Mouse (Mus musculus) liver, embryonic 11.5 days (tissue): ENCODE measurements around the gene Tmem205. TPM values are rescaled to one million over a fixed set of nuclear protein-coding genes. Genes with fewer than 3 reads are reported as not detected.

Experiments used
- ATAC-seq: fragments of 200-750 bp; cut with Nextera tagmentation; replicated peaks from 2 replicates; pipeline ENCODE4 v1.8.0; 2017; ENCODE audit warnings: moderate number of reproducible peaks, mild to moderate bottlenecking, moderate TSS enrichment, moderate library complexity; ENCODE audit not compliant: low FRiP score
- DNase-seq: peaks from one replicate; pipeline ENCODE4 v3.0.0-alpha.2; 2017; ENCODE audit warnings: low spot score
- H3K27ac ChIP-seq: fragments of 300-500 bp; sonication (generic); 2 replicates; pipeline ENCODE4 v1.5.1; 2014; ENCODE audit warnings: mild to moderate bottlenecking, low read depth, low read length, control low read depth
- H3K27me3 ChIP-seq: fragments of 300-500 bp; sonication (generic); replicated peaks from 2 replicates; pipeline ENCODE4 v1.6.1; 2014; ENCODE audit warnings: low read length, mixed read lengths; ENCODE audit not compliant: control insufficient read depth, insufficient read depth
- H3K36me3 ChIP-seq: fragments of 300-500 bp; sonication (generic); 2 replicates; pipeline ENCODE4 v1.6.1; 2014; ENCODE audit warnings: mild to moderate bottlenecking, low read length, moderate library complexity, mixed read lengths; ENCODE audit not compliant: control insufficient read depth, insufficient read depth
- H3K4me1 ChIP-seq: fragments of 300-500 bp; sonication (generic); replicated peaks from 2 replicates; pipeline ENCODE4 v1.6.1; 2014; ENCODE audit warnings: low read length, mixed read lengths; ENCODE audit not compliant: control insufficient read depth, insufficient read depth
- H3K4me2 ChIP-seq: fragments of 300-500 bp; sonication (generic); 2 replicates; pipeline ENCODE4 v1.6.1; 2014; ENCODE audit warnings: mild to moderate bottlenecking, control low read depth, moderate library complexity
- H3K4me3 ChIP-seq: fragments of 300-500 bp; sonication (generic); 2 replicates; pipeline ENCODE4 v1.5.1; 2014; ENCODE audit warnings: low read depth, low read length, control low read depth
- H3K9ac ChIP-seq: fragments of 300-500 bp; sonication (generic); 2 replicates; pipeline ENCODE4 v1.6.1; 2014; ENCODE audit warnings: low read depth, low read length, control low read depth
- H3K9me3 ChIP-seq: fragments of 300-500 bp; sonication (generic); 2 replicates; pipeline ENCODE4 v1.6.1; 2016; ENCODE audit warnings: low read length, inconsistent platforms, mixed read lengths; ENCODE audit not compliant: control insufficient read depth
- WGBS: fragments of 180-500 bp; shearing (Covaris S2); extraction: QIAGEN DNeasy Blood & Tissue Kit; methylation state at CpG from one replicate; pipeline ENCODE4 v1.1.7; 2014; 5-methylcytosine and 5-hydroxymethylcytosine counted together
- polyA plus RNA-seq: library from polyadenylated mRNA; unstranded; fragments of >200 nt; fragmentation: Nextera tagmentation; extraction: Ambion mirVana; gene quantifications from 2 replicates; pipeline ENCODE4 v1.2.1, GENCODE M21; 2014

Tmem205 gene
- polyA plus RNA-seq, 1 experiment from 2014 or later: 45.0 TPM

DNA sequence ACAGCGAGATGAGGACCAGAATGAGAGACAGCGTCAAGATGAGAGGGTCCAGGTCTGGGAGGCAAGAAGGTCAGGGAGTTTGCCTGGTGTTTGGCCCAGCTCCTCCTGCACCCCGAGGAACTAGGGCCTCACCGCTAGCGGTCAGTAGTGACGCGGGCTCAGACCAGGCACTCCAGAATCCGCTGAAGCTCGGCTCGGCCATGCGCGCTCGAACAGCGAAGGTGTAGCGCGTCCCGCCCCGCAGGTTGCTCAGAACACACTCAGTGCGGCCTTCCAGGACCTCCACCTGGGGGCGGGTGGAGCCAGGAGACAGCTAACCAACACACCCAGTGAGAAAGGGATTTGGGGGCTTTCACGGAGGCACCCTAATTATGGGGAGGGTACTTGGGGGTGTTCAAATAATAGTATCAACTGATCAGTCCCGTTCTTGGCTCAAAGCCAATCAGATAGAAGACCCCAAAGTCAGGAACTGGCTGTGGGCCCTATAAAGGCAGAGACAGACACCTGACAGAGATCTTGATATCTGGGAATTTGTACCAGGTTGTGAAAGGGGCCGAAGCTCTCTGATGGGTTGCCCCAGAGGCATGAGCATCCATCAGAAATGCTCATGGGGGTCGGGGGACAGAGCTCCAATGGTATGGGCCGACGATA is 33.3 kb upstream of the Tmem205 start:
- H3K4me1 ChIP-seq: peaks cover 25% of the 10 kb centered on the region
- H3K27ac ChIP-seq: peak overlapping the region; percentile 98
- peak overlapping the region; percentile 82 for H3K4me3 ChIP-seq
- H3K4me2 ChIP-seq: peak overlapping the region; percentile 91
- WGBS: 26% methylated on average over 26 of the region's 26 CpGs
- DNase-seq: no peak
- peaks cover 23% of the 10 kb centered on the region for H3K36me3 ChIP-seq
- H3K9ac ChIP-seq: peak overlapping the region; percentile 90
- peaks cover 16% of the 10 kb centered on the region for H3K27me3 ChIP-seq
- no peaks in the 10 kb centered on the region for H3K9me3 ChIP-seq
- no peak for ATAC-seq

DNA sequence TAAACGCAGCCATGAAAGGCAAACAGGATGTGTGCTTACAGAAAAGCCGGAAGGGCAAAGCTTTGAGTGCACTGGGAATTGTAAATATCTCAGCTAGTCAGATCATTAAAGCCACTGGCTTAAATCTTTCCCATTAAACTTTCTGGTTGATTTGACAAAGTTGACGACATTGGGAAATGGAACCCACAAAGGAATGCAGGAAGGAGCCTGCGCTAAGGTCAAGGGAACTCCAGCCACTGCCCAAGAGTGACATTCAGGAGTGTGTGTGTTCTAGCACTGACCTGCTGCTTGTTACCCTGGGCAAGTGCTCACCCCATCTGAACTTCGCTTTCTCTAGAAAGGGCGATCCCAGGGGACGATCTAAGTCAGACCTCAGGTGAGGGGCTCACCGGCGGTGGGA is 32.8 kb upstream of the Tmem205 start:
- H3K9me3 ChIP-seq: no peaks in the 10 kb centered on the region
- 65% methylated on average over 9 of the region's 9 CpGs for WGBS
- peak overlapping the region; percentile 90 for H3K9ac ChIP-seq
- peaks cover 16% of the 10 kb centered on the region for H3K27me3 ChIP-seq
- ATAC-seq (no peak), DNase-seq (no peak)
- H3K4me2 ChIP-seq: peak overlapping the region; percentile 91
- H3K4me3 ChIP-seq: peak overlapping the region; percentile 82
- H3K4me1 ChIP-seq: peaks cover 25% of the 10 kb centered on the region
- H3K27ac ChIP-seq: peak overlapping the region; percentile 98
- H3K36me3 ChIP-seq: peaks cover 23% of the 10 kb centered on the region

DNA sequence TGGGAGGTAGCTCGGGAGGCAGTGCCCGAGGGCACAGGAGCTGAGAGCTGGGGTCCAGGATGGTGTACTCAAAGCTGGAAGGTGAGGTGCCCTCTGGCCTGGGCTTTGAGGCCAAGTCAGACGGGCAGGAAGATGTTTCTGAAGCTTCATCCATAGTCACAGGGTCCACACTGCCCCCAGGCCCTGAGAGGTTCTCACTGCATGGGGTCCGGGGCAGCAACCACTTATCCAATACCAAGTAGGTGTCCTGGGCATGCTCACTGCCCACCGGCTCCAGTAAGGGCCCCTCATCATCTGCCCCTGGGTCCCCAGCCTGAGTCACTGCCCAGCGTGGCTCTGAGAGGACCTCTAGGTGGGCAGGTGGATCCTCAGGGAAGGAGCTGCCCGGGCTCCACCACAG is 31.9 kb upstream of the Tmem205 start:
- H3K27ac ChIP-seq: peak overlapping the region; percentile 54
- 82% methylated on average over 7 of the region's 7 CpGs for WGBS
- no peaks in the 10 kb centered on the region for H3K9me3 ChIP-seq
- DNase-seq: no peak
- no peak overlapping the region for H3K9ac ChIP-seq
- no peak for ATAC-seq
- H3K27me3 ChIP-seq: peaks cover 16% of the 10 kb centered on the region
- H3K4me3 ChIP-seq: peak overlapping the region; percentile 27; the same call in 1 of the 2 replicates
- H3K4me1 ChIP-seq: peaks cover 29% of the 10 kb centered on the region
- peak overlapping the region; percentile 91 for H3K4me2 ChIP-seq
- peaks cover 23% of the 10 kb centered on the region for H3K36me3 ChIP-seq

DNA sequence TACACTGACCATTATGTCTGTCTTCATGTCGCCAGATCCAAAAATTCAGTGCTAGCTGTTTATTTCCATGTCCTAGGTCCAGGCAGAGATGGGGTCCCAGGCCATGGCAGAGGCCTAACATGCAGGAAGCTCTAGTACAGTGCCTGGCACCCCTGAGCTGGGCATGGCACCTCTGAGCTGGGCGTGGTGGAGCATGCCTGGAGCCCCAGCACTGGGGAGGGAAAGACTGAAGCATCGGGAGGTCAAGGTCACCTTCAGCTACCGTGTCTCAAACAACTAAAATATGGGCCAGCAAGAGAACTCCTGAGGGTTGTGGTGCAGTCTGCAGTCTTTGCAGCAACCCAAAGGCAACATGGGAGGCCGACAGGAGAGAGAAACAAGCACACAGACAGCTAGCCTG is 31.0 kb upstream of the Tmem205 start:
- ATAC-seq (no peak), DNase-seq (no peak)
- H3K4me3 ChIP-seq: no peak overlapping the region
- H3K9me3 ChIP-seq: no peaks in the 10 kb centered on the region
- WGBS: 78% methylated on average over 5 of the region's 5 CpGs
- H3K36me3 ChIP-seq: peaks cover 23% of the 10 kb centered on the region
- no peak overlapping the region for H3K9ac ChIP-seq
- H3K4me2 ChIP-seq: peak overlapping the region; percentile 1; the same call in 1 of the 2 replicates
- peak overlapping the region; percentile 54 for H3K27ac ChIP-seq
- peaks cover 16% of the 10 kb centered on the region for H3K27me3 ChIP-seq
- peaks cover 24% of the 10 kb centered on the region for H3K4me1 ChIP-seq

DNA sequence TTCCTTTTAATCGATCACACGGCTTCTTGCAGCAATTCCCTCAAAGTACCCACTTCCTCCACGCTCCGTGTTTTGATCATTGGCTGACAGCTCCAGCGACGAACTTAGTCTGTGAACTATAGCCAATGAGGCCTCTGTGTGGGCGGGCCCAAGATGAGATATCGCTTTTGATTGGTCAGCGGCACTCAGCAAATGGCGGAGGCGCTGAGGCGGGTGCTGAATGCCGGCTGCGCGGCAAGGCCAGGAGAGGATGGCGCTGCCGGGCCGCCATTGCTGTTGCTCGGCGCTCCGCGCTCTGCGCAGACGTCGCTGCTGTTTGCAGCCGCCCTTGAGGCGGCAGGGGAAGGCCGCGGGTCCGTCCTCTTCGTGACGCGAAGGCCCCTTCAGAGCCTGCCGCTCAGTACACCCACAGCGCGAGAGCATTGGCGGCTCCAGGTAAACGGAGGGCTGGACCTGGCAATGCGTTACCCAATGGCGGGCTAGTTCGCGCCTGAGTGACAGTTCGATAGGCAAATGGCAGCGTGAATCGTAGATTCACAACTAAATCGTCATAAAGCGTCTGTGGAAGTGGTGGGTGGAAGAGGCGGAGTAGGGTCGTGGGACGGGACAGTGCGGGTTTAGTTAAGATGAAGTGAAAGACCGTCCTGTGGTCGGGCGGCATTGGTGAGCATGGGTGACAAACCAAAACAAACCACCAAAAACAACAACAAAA is 28.4 kb upstream of the Tmem205 start, which contains the start of gene Swsap1:
TSS of gene Swsap1 (plus strand) at position 186 of the 712 bp plus-strand sequence.
- DNase-seq: peak; percentile 95
- Histone ChIP-seq H3K36me3 (peaks cover 19% of the 10 kb centered on the region), H3K4me2 (peak within 1 kb of the TSS; percentile 69), H3K4me3 (peak within 1 kb of the TSS; percentile 65), H3K9ac (peak within 1 kb of the TSS; percentile 75), H3K4me1 (peaks cover 16% of the 10 kb centered on the region), H3K27me3 (peaks cover 3% of the 10 kb centered on the region), H3K27ac (peak within 1 kb of the TSS; percentile 84), H3K9me3 (no peaks in the 10 kb centered on the region)
- ATAC-seq: peak; percentile 94
- under 1% methylated on average over 54 of the region's 54 CpGs for WGBS

- 1% methylated on average over 18 of the region's 18 CpGs for WGBS
- no peak for DNase-seq
Observed at GRCm38 (mm10) chr9:21955225-21955569, 27.8 kb upstream of the Tmem205 start.

DNA sequence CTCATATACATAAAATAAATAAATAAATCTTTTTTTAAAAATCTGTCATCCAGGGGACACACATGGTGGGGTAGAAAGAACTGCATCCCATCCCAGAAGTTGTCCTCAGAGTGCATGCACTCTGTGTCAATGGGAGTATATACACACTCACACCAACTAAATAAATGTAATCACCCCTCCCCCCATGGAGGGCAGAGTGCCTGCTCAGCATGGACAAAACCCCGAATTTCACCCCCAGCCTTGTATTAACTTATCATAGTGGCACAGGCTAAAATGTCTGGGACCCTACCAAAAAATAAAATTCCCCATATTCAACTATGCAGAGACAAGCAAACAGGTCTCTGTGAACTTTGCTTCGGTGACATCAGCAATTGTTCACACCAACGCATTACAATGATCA is 27.3 kb upstream of the Tmem205 start:
- Histone ChIP-seq H3K9me3 (no peaks in the 10 kb centered on the region), H3K27ac (no peak overlapping the region), H3K9ac (no peak overlapping the region), H3K27me3 (no peaks in the 10 kb centered on the region), H3K4me2 (peak overlapping the region; percentile 69), H3K4me1 (peaks cover 5% of the 10 kb centered on the region), H3K4me3 (no peak overlapping the region), H3K36me3 (peaks cover 12% of the 10 kb centered on the region; the same call in 1 of the 2 replicates)
- no peak for DNase-seq
- no peak for ATAC-seq
- WGBS: 69% methylated on average over 3 of the region's 3 CpGs

More at GRCm38 (mm10) chr9:21955225-21955569, 27.8 kb upstream of the Tmem205 start:
- Histone ChIP-seq H3K4me2 (peak overlapping the region; percentile 69), H3K9ac (peak overlapping the region; percentile 75), H3K4me3 (peak overlapping the region; percentile 65), H3K36me3 (peaks cover 17% of the 10 kb centered on the region; the same call in 1 of the 2 replicates), H3K27ac (peak overlapping the region; percentile 78), H3K4me1 (peaks cover 10% of the 10 kb centered on the region), H3K27me3 (no peaks in the 10 kb centered on the region), H3K9me3 (no peaks in the 10 kb centered on the region)
- peak; percentile 71 for ATAC-seq

GRCm38 (mm10) chr9:21953600-21953999 is 26.2 kb upstream of the Tmem205 start:
- DNase-seq (no peak), ATAC-seq (no peak)
- Histone ChIP-seq H3K4me2 (no peak overlapping the region), H3K36me3 (peaks cover 4% of the 10 kb centered on the region; the same call in 1 of the 2 replicates), H3K27me3 (0 out of 2 replicates have a peak, but pooled peaks cover 2% of the 10 kb centered on the region), H3K4me3 (no peak overlapping the region), H3K9me3 (no peaks in the 10 kb centered on the region), H3K9ac (no peak overlapping the region), H3K4me1 (peaks cover 4% of the 10 kb centered on the region), H3K27ac (no peak overlapping the region)
- 19% methylated on average over 3 of the region's 3 CpGs for WGBS
